Mouse (Mus musculus) embryonic fibroblast, embryonic 13.5 days (primary cell): ENCODE results near the gene Tmub1. TPM values are rescaled to one million over a fixed set of nuclear protein-coding genes. Genes with fewer than 3 reads are reported as not detected.

Experiments used
- H3K27ac ChIP-seq: 2 replicates; pipeline ENCODE4 v1.5.1; 2012; ENCODE audit warnings: low read length, control low read depth, inconsistent platforms; ENCODE audit not compliant: insufficient read depth
- H3K4me1 ChIP-seq: 2 replicates; pipeline ENCODE4 v1.6.1; 2011; ENCODE audit warnings: low read length; ENCODE audit not compliant: control insufficient read depth, insufficient read depth
- H3K4me3 ChIP-seq: 2 replicates; pipeline ENCODE4 v1.5.1; 2011; ENCODE audit warnings: mild to moderate bottlenecking, control low read depth, low read length; ENCODE audit not compliant: insufficient read depth
- CTCF ChIP-seq: IDR thresholded peaks from 2 replicates; pipeline ENCODE4 v1.5.1; 2011; ENCODE audit warnings: mild to moderate bottlenecking, control low read depth, low read length, moderate library complexity, borderline replicate concordance; ENCODE audit not compliant: insufficient read depth
- POLR2A ChIP-seq: IDR thresholded peaks from 2 replicates; pipeline ENCODE4 v1.6.1; 2011; ENCODE audit warnings: low read depth, mild to moderate bottlenecking, control low read depth, low read length, moderate library complexity
- polyA plus RNA-seq: library from polyadenylated mRNA; stranded (reverse); fragments of >200 nt; gene quantifications from 2 replicates; pipeline ENCODE4 v1.2.4, GENCODE M21; 2011; ENCODE audit warnings: low read depth; ENCODE audit not compliant: missing spikeins, insufficient read length

Tmub1 gene
- polyA plus RNA-seq, 1 experiment: 9.8 TPM

- Histone ChIP-seq H3K4me3 (no peak overlapping the region), H3K4me1 (no peaks in the 10 kb centered on the region), H3K27ac (no peak overlapping the region)
- TF ChIP-seq POLR2A (no peak), CTCF (no peak)
These were observed 33.7 kb downstream of the Tmub1 start for GRCm38 (mm10) chr5:24413938-24414337.

- no peaks in the 10 kb centered on the region for H3K4me1 ChIP-seq
- no peak for TF ChIP-seq POLR2A
- no peak for TF ChIP-seq CTCF
- H3K4me3 ChIP-seq: no peak within 1 kb of the TSS
- H3K27ac ChIP-seq: no peak within 1 kb of the TSS
These were observed 34.5 kb downstream of the Tmub1 start, which contains the start of gene Asic3 for GRCm38 (mm10) chr5:24413042-24413693. Gene Asic3, plus strand, starts transcription at chr5:24413392.

- no peak overlapping the region for H3K4me3 ChIP-seq
- H3K27ac ChIP-seq: no peak overlapping the region
- TF ChIP-seq POLR2A (no peak), CTCF (no peak)
- H3K4me1 ChIP-seq: no peaks in the 10 kb centered on the region
These were observed 35.6 kb downstream of the Tmub1 start for GRCm38 (mm10) chr5:24412063-24412462.

GRCm38 (mm10) chr5:24409466-24409865 lies 38.2 kb downstream of the Tmub1 start:
- TF ChIP-seq CTCF: no peak
- TF ChIP-seq POLR2A: no peak
- Histone ChIP-seq H3K4me3 (no peak overlapping the region), H3K4me1 (no peaks in the 10 kb centered on the region; the same call in 1 of the 2 replicates), H3K27ac (no peak overlapping the region)

- no peak overlapping the region for H3K4me3 ChIP-seq
- TF ChIP-seq POLR2A: no peak
These were observed 39.0 kb downstream of the Tmub1 start for GRCm38 (mm10) chr5:24408651-24409050.

GRCm38 (mm10) chr5:24405389-24405876 lies 42.2 kb downstream of the Tmub1 start:
- H3K27ac ChIP-seq: peak overlapping the region; percentile 45
- no peak overlapping the region for H3K4me3 ChIP-seq
- H3K4me1 ChIP-seq: no peaks in the 10 kb centered on the region; the same call in 1 of the 2 replicates
- TF ChIP-seq CTCF (no peak), POLR2A (no peak)

More at GRCm38 (mm10) chr5:24408651-24409050, 39.0 kb downstream of the Tmub1 start:
- H3K27ac ChIP-seq: no peak overlapping the region
- H3K4me1 ChIP-seq: no peaks in the 10 kb centered on the region; the same call in 1 of the 2 replicates

- Histone ChIP-seq H3K4me1 (no peaks in the 10 kb centered on the region; the same call in 1 of the 2 replicates), H3K27ac (peak overlapping the region; percentile 45; the same call in 1 of the 2 replicates), H3K4me3 (no peak overlapping the region)
- TF ChIP-seq POLR2A (no peak), CTCF (no peak)
These were observed 42.9 kb downstream of the Tmub1 start for GRCm38 (mm10) chr5:24404594-24405360.

GRCm38 (mm10) chr5:24401969-24402368 lies 45.7 kb downstream of the Tmub1 start:
- Histone ChIP-seq H3K4me1 (no peaks in the 10 kb centered on the region; the same call in 1 of the 2 replicates), H3K27ac (no peak overlapping the region), H3K4me3 (no peak overlapping the region)
- TF ChIP-seq POLR2A (no peak), CTCF (no peak)

- Histone ChIP-seq H3K4me3 (no peak overlapping the region), H3K27ac (no peak overlapping the region), H3K4me1 (no peaks in the 10 kb centered on the region; the same call in 1 of the 2 replicates)
- TF ChIP-seq POLR2A (no peak), CTCF (no peak)
These were observed 46.6 kb downstream of the Tmub1 start for GRCm38 (mm10) chr5:24400911-24401605.
